9 mouse cellular contexts compared by ENCODE assay signal in genomic region chr1:46066015-46066414, GRCm38 (mm10). TPM values are rescaled to one million over a fixed set of nuclear protein-coding genes. Genes with fewer than 3 reads are reported as not detected.
DNase-seq lines count a peak whose midpoint lies in the region; ATAC-seq lines count a peak whose summit lies in the region.
"Had no signal": no experiment of that assay in that cellular context is flagged by ENCODE, and none has a peak within 500 bp of the region (broad histone marks: within the 10 kb centered on the region; RNA-seq: fewer than 3 reads in every experiment).

Dnah7b (plus strand) TSS chr1:46066315.

- ATAC-seq in neural tube, embryonic 11.5 days (ENCODE audit: insufficient read depth, low FRiP score, low TSS enrichment), result no peak; the same call in 1 of the 2 replicates
- no peak for ATAC-seq in liver, embryonic 11.5 days (replicated peaks; ENCODE audit: low FRiP score)
- no peak for ATAC-seq in stomach, embryonic 15.5 days (ENCODE audit: insufficient read depth, low FRiP score, low read depth)
- no peak for ATAC-seq in erythroid progenitor cell, adult 5-6 weeks (replicated peaks; ENCODE audit: low FRiP score, poor library complexity, severe bottlenecking)

- 52% methylated on average over 1 of the region's 1 CpGs for WGBS in neural tube, embryonic 11.5 days
- 42% methylated on average over 1 of the region's 1 CpGs for WGBS in liver, embryonic 11.5 days
- 38% methylated on average over 1 of the region's 1 CpGs for WGBS in stomach, embryonic 15.5 days

- H3K9ac ChIP-seq in neural tube, embryonic 11.5 days (ENCODE audit: low read length), result peak within 1 kb of the TSS; percentile 84
- H3K9ac ChIP-seq in liver, embryonic 11.5 days (ENCODE audit: low read depth, low read length), result peak within 1 kb of the TSS; percentile 72
- peak within 1 kb of the TSS; percentile 63; the same call in 1 of the 2 replicates for H3K9ac ChIP-seq in stomach, embryonic 15.5 days

- no peaks in the 10 kb centered on the region for H3K27me3 ChIP-seq in neural tube, embryonic 11.5 days (ENCODE audit: control insufficient read depth, insufficient read depth, low read length)
- no peaks in the 10 kb centered on the region for H3K27me3 ChIP-seq in liver, embryonic 11.5 days (replicated peaks; ENCODE audit: control insufficient read depth, insufficient read depth, low read length)
- no peaks in the 10 kb centered on the region for H3K27me3 ChIP-seq in stomach, embryonic 15.5 days (replicated peaks)

- no peaks in the 10 kb centered on the region for H3K4me1 ChIP-seq in neural tube, embryonic 11.5 days (ENCODE audit: control insufficient read depth, insufficient read depth, low read length)
- no peaks in the 10 kb centered on the region for H3K4me1 ChIP-seq in liver, embryonic 11.5 days (replicated peaks; ENCODE audit: control insufficient read depth, insufficient read depth, low read length)
- no peaks in the 10 kb centered on the region for H3K4me1 ChIP-seq in stomach, embryonic 15.5 days

- peak within 1 kb of the TSS; percentile 54 for H3K4me2 ChIP-seq in neural tube, embryonic 11.5 days (ENCODE audit: low read depth)
- peak within 1 kb of the TSS; percentile 76 for H3K4me2 ChIP-seq in liver, embryonic 11.5 days
- H3K4me2 ChIP-seq in stomach, embryonic 15.5 days, result peak within 1 kb of the TSS; percentile 79

- no peaks in the 10 kb centered on the region for H3K9me3 ChIP-seq in neural tube, embryonic 11.5 days (ENCODE audit: control insufficient read depth, low read length)
- no peaks in the 10 kb centered on the region for H3K9me3 ChIP-seq in liver, embryonic 11.5 days (ENCODE audit: control insufficient read depth, low read length)
- H3K9me3 ChIP-seq in stomach, embryonic 15.5 days, result no peaks in the 10 kb centered on the region

- H3K4me3 ChIP-seq in neural tube, embryonic 11.5 days (ENCODE audit: low read depth, low read length), result peak within 1 kb of the TSS; percentile 50
- H3K4me3 ChIP-seq in liver, embryonic 11.5 days (ENCODE audit: low read depth, low read length), result peak within 1 kb of the TSS; percentile 52
- H3K4me3 ChIP-seq in stomach, embryonic 15.5 days (replicated peaks), result peak within 1 kb of the TSS; percentile 68

- no peaks in the 10 kb centered on the region for H3K36me3 ChIP-seq in neural tube, embryonic 11.5 days (ENCODE audit: control insufficient read depth, insufficient read depth, low read length)
- no peaks in the 10 kb centered on the region for H3K36me3 ChIP-seq in liver, embryonic 11.5 days (ENCODE audit: control insufficient read depth, insufficient read depth, low read length)
- no peaks in the 10 kb centered on the region for H3K36me3 ChIP-seq in stomach, embryonic 15.5 days

- DNase-seq in embryo, embryonic 9.5 days (ENCODE audit: extremely low spot score), result peak; percentile 3
- DNase-seq in embryo, embryonic 10 days (ENCODE audit: low spot score), result no peak
- DNase-seq in neural tube, embryonic 11.5 days (ENCODE audit: low spot score), result no peak
- no peak for DNase-seq in neural tube, embryonic 10.5 days (ENCODE audit: extremely low spot score, low spot score)
- DNase-seq in liver, embryonic 11.5 days (ENCODE audit: low spot score), result no peak
- DNase-seq in adrenal gland, postnatal 25 days, result no peak
- DNase-seq: spleen, adult 18-20 months had no signal

- H3K27ac ChIP-seq in neural tube, embryonic 11.5 days (ENCODE audit: low read depth, low read length), result peak within 1 kb of the TSS; percentile 56; the same call in 1 of the 2 replicates
- H3K27ac ChIP-seq in liver, embryonic 11.5 days (ENCODE audit: low read depth, low read length), result peak within 1 kb of the TSS; percentile 48; the same call in 1 of the 2 replicates
- peak within 1 kb of the TSS; percentile 86 for H3K27ac ChIP-seq in stomach, embryonic 15.5 days

RNA-seq across cellular contexts. Expression of gene Dnah7b, which starts in this region (rescaled TPM):
- 1.9 TPM in 2 replicates for polyA plus RNA-seq in neural tube, embryonic 11.5 days (2014; fragmentation: Nextera tagmentation; extraction: Ambion mirVana)
- 0.90 and 1.0 TPM in 2 replicates for polyA plus RNA-seq in liver, embryonic 11.5 days (2014; fragmentation: Nextera tagmentation; extraction: Ambion mirVana)
- 1.1 and 1.3 TPM in 2 replicates for polyA plus RNA-seq in stomach, embryonic 15.5 days (2015; fragmentation: Nextera tagmentation; extraction: Ambion mirVana)
- total RNA-seq in erythroid progenitor cell, adult 5-6 weeks (2015; ENCODE audit: low replicate concordance), result not detected in 2 replicates
- total RNA-seq in erythroid progenitor cell, adult 5-6 weeks (2017; ENCODE audit: low replicate concordance), result not detected in 2 replicates
- total RNA-seq in adrenal gland, postnatal 25 days (2021), result 4.0 and 4.9 TPM in 2 replicates
